Mouse (Mus musculus) liver, postnatal 0 days (tissue): ENCODE measurements at regions not wholly inside any gene's neighbourhood (a gene's known extent, or its start where the extent isn't known, plus 50 kb on each side); places are given as distances from the start of the nearest gene placed in this dataset.

ENCODE experiments used
- ATAC-seq: fragments of 200-750 bp; cut with Nextera tagmentation; 2 replicates; pipeline ENCODE4 v1.8.0; 2017; ENCODE audit warnings: mild to moderate bottlenecking, moderate library complexity
- DNase-seq: peaks from one replicate; pipeline ENCODE4 v3.0.0-alpha.2; 2016
- H3K27ac ChIP-seq: fragments of 300-500 bp; sonication (generic); 2 replicates; pipeline ENCODE4 v1.5.1; 2014; ENCODE audit warnings: antibody characterized with exemption, moderate library complexity, mild to moderate bottlenecking, low read depth
- H3K27me3 ChIP-seq: fragments of 300-500 bp; sonication (generic); 2 replicates; pipeline ENCODE4 v1.6.1; 2014; ENCODE audit warnings: low read length, control low read depth, mixed read lengths; ENCODE audit not compliant: insufficient read depth
- H3K36me3 ChIP-seq: fragments of 300-500 bp; sonication (generic); replicated peaks from 2 replicates; pipeline ENCODE4 v1.6.1; 2014; ENCODE audit warnings: mild to moderate bottlenecking, control low read depth, low read length, moderate library complexity, mixed read lengths; ENCODE audit not compliant: insufficient read depth
- H3K4me1 ChIP-seq: fragments of 300-500 bp; sonication (generic); 2 replicates; pipeline ENCODE4 v1.6.1; 2014; ENCODE audit warnings: antibody characterized with exemption, mild to moderate bottlenecking, control low read depth; ENCODE audit not compliant: insufficient read depth
- H3K4me2 ChIP-seq: fragments of 300-500 bp; sonication (generic); 2 replicates; pipeline ENCODE4 v1.6.1; 2014; ENCODE audit warnings: low read depth, mild to moderate bottlenecking, low read length, moderate library complexity, mixed read lengths
- H3K4me3 ChIP-seq: fragments of 300-500 bp; sonication (generic); 2 replicates; pipeline ENCODE4 v1.5.1; 2014; ENCODE audit warnings: low read depth, low read length
- H3K9ac ChIP-seq: fragments of 300-500 bp; sonication (generic); replicated peaks from 2 replicates; pipeline ENCODE4 v1.6.1; 2014; ENCODE audit warnings: mild to moderate bottlenecking, moderate library complexity
- H3K9me3 ChIP-seq: fragments of 300-500 bp; sonication (generic); 2 replicates; pipeline ENCODE4 v1.6.1; 2016; ENCODE audit warnings: mild to moderate bottlenecking, control low read depth, low read length, mixed read lengths
- CTCF ChIP-seq: sonication (generic); IDR thresholded peaks from 2 replicates; pipeline ENCODE4 v1.5.1; 2016; ENCODE audit warnings: antibody characterized with exemption, low read depth
- EP300 ChIP-seq: IDR thresholded peaks from 2 replicates; pipeline ENCODE4 v1.6.1; 2016; ENCODE audit warnings: antibody characterized with exemption, low read depth, mild to moderate bottlenecking
- WGBS: fragments of 180-500 bp; shearing (Covaris S2); extraction: QIAGEN DNeasy Blood & Tissue Kit; methylation state at CpG from one replicate; pipeline ENCODE4 v1.1.7; 2014; ENCODE audit not compliant: insufficient replicate concordance; 5-methylcytosine and 5-hydroxymethylcytosine counted together

DNA sequence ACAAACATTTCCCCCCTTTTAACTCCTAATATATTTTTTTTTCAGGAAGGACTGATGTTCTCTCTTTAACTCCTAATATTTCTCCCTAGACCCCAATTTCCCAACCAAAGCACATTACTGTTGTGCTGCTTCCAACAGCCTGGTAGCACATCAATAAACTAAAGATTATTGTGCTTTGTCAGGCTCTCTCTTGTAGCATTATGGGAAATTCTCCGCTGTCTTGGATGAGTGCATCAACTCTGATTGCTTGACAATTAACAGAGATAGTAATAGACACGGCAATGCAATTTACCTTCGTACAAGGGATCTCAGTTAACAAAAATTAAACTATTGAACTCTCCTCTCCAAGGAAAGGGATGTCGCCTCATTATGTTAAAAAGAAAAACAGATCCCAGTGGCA is 230.3 kb downstream of the Gm10295 start:
- no peak for DNase-seq
- Histone ChIP-seq H3K4me2 (no peak overlapping the region), H3K4me3 (no peak overlapping the region), H3K4me1 (peaks cover 3% of the 10 kb centered on the region; the same call in 1 of the 2 replicates), H3K27me3 (no peaks in the 10 kb centered on the region), H3K9ac (no peak overlapping the region), H3K9me3 (no peaks in the 10 kb centered on the region), H3K27ac (no peak overlapping the region), H3K36me3 (no peaks in the 10 kb centered on the region)
- no peak for TF ChIP-seq CTCF
- no peak for TF ChIP-seq EP300
- no peak for ATAC-seq
- 84% methylated on average over 4 of the region's 4 CpGs for WGBS

DNA sequence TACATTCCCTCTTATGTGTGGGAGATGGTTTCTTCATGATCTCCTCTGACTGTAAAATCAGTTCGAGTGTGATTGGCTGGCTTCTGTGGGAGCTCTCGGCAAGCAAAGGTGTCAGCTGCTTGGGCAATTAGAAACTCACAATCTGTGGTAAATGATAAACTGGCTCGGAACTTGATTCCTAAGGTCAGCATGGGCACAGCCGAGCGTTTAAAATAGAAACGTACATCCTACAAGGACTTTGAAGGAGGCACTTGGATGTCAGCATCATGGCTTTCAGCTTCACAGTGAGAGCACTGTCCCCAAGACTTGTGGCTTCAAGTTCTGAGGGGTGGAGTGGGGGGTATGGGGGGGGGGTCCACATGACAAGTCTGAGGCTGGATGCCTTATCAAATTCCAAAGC is 231.3 kb downstream of the Gm10295 start:
- no peak overlapping the region for H3K9ac ChIP-seq
- 60% methylated on average over 6 of the region's 6 CpGs for WGBS
- H3K4me3 ChIP-seq = no peak overlapping the region
- no peak overlapping the region for H3K27ac ChIP-seq
- H3K27me3 ChIP-seq = no peaks in the 10 kb centered on the region
- no peaks in the 10 kb centered on the region for H3K36me3 ChIP-seq
- DNase-seq = no peak
- no peak overlapping the region for H3K4me2 ChIP-seq
- H3K4me1 ChIP-seq = peaks cover 3% of the 10 kb centered on the region; the same call in 1 of the 2 replicates
- no peaks in the 10 kb centered on the region for H3K9me3 ChIP-seq
- no peak for ATAC-seq
- TF ChIP-seq EP300 (no peak), CTCF (no peak)

DNA sequence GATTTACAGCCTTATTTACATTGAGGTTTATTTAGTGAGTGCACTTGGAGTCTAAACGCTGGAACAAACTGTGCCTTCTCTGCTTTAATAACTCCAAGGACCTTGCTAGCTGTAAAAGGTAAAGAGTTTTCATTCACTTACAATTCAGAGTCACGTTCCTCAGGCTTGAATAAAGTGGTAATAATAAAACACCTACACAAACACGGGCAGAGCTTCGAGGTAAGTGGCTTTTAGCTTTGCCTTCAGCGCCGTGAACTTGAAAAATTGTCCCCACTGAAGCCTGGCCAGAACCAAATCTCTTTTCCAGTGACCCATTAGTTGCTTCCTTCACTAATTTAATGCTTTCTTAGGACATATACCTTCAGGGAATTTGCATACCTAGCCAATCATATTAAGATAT is 244.2 kb downstream of the Gm10295 start:
- no peaks in the 10 kb centered on the region for H3K9me3 ChIP-seq
- H3K27ac ChIP-seq = no peak overlapping the region
- ATAC-seq = no peak
- H3K4me1 ChIP-seq = no peaks in the 10 kb centered on the region
- DNase-seq = no peak
- no peaks in the 10 kb centered on the region for H3K36me3 ChIP-seq
- TF ChIP-seq EP300 (no peak), CTCF (no peak)
- H3K4me3 ChIP-seq = no peak overlapping the region
- H3K4me2 ChIP-seq = no peak overlapping the region
- H3K9ac ChIP-seq = no peak overlapping the region
- H3K27me3 ChIP-seq = no peaks in the 10 kb centered on the region
- WGBS = 77% methylated on average over 6 of the region's 6 CpGs

DNA sequence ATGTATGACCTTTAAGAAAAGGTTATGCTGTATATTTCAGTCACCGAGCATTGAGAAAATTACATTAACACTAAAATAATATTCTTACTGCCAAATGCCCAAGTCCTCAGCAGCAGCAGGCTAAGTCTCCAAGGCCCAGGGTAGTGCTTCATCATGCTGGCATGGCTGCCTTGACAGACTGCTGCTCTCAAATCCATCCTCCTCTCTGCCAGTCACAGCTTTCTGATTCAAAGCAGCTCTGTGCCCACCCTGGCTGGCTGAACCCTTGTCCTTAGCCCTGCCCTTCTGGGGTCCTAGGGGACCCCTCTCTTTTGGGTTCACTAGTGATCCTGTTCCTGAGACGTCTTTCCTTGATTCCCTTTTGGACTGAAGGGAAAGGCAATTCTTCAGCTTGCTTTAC is 251.0 kb downstream of the Gm10295 start:
- no peak for DNase-seq
- no peak for ATAC-seq
- H3K4me2 ChIP-seq = no peak overlapping the region
- 66% methylated on average over 2 of the region's 2 CpGs for WGBS
- H3K27me3 ChIP-seq = no peaks in the 10 kb centered on the region
- no peaks in the 10 kb centered on the region for H3K4me1 ChIP-seq
- no peaks in the 10 kb centered on the region for H3K9me3 ChIP-seq
- H3K9ac ChIP-seq = no peak overlapping the region
- H3K27ac ChIP-seq = no peak overlapping the region
- TF ChIP-seq CTCF (no peak), EP300 (no peak)
- no peaks in the 10 kb centered on the region for H3K36me3 ChIP-seq
- no peak overlapping the region for H3K4me3 ChIP-seq

DNA sequence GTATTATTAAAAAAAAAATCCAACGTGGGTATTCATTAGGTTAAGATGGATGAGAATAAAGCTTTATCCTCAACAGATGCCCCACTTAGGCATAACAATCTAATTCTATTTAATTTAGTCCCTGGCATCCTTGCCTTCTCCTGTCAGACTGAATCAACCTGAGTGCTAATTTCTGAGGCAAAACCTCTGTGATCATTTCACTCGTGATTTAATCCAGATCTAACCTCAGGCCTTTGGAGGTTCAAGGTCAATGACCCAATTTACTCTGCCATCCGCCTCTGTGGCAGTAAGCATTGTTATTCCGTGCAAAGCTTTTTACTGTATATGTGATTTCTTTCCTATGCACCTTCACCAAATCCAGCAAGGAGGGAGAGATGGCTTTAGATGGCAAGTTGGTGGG is 253.0 kb downstream of the Gm10295 start:
- no peaks in the 10 kb centered on the region for H3K36me3 ChIP-seq
- WGBS = 57% methylated on average over 4 of the region's 4 CpGs
- no peak for TF ChIP-seq CTCF
- H3K9me3 ChIP-seq = no peaks in the 10 kb centered on the region
- DNase-seq = no peak
- ATAC-seq = no peak
- no peak overlapping the region for H3K27ac ChIP-seq
- H3K4me1 ChIP-seq = no peaks in the 10 kb centered on the region
- H3K4me3 ChIP-seq = no peak overlapping the region
- no peaks in the 10 kb centered on the region for H3K27me3 ChIP-seq
- no peak overlapping the region for H3K4me2 ChIP-seq
- H3K9ac ChIP-seq = no peak overlapping the region

GRCm38 (mm10) chr7:71093301-71093939 is 257.9 kb downstream of the Gm10295 start:
- Histone ChIP-seq H3K9ac (no peak overlapping the region), H3K27ac (peak overlapping the region; percentile 12; the same call in 1 of the 2 replicates), H3K9me3 (no peaks in the 10 kb centered on the region), H3K36me3 (no peaks in the 10 kb centered on the region), H3K4me1 (no peaks in the 10 kb centered on the region), H3K27me3 (no peaks in the 10 kb centered on the region), H3K4me3 (no peak overlapping the region), H3K4me2 (no peak overlapping the region)
- peak; percentile 50 for ATAC-seq
- no peak for DNase-seq
- WGBS = 54% methylated on average over 6 of the region's 6 CpGs
- TF ChIP-seq EP300 (peak; percentile 79), CTCF (no peak)

DNA sequence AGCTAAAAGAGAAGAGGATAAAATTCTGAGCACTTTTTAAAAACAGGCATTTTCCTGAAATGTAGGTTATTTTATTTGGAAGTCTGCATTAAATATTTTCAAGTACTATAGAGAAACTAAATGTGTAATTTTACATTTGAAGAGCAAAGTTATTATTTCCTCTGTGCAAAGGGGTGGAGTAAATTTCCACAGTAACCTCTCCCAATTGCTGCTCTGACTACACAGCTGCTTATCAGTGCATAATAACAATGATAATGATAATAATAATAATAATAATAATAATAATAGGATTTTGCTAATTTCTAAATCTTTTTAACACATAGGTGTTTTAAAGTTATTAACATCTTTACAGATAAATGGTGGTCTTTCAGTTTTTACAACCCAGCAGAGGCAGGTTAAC is 258.5 kb downstream of the Gm10295 start:
- no peak overlapping the region for H3K27ac ChIP-seq
- no peaks in the 10 kb centered on the region for H3K4me1 ChIP-seq
- ATAC-seq (no peak), DNase-seq (no peak)
- TF ChIP-seq CTCF (no peak), EP300 (no peak)
- no peaks in the 10 kb centered on the region for H3K36me3 ChIP-seq
- H3K4me2 ChIP-seq = no peak overlapping the region
- H3K9me3 ChIP-seq = no peaks in the 10 kb centered on the region
- no peak overlapping the region for H3K9ac ChIP-seq
- no peaks in the 10 kb centered on the region for H3K27me3 ChIP-seq
- no peak overlapping the region for H3K4me3 ChIP-seq
